Mouse (Mus musculus): ENCODE measurements around the gene Nsun2.
"Not testable (repeated sequence)": the region's sequence is repeated elsewhere in the genome, so short reads cannot be mapped to it uniquely, and the experiment has no call there.

The Nsun2 gene

GRCm38 (mm10) chr13:69555045-69555444 lies 21.5 kb downstream of the Nsun2 start:
- DNase-seq = no peak

DNA sequence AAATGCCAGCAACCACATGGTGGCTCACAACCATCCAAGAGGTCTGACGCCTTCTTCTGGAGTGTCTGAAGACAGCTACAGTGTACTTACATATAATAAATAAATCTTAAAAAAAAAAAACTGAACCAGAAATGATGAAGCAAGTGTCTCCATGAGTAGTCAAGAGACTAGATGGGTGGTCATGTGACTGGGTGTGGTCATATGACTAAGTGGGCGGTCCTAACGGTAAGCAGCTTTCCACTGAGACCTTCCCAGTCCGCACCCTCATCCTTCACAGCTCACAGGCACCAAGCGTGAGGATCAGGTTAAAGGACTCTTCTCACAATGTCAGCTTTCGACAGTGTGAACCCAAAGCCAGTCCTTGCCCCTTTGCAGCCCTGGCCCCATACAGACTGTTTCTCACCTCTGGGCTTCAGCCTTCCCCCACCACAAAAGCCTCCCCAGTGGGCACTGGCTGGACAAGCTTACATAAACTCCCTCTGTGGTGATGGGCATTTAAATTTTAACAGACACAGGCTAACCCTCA lies 22.5 kb downstream of the Nsun2 start:
- no peak for DNase-seq

DNA sequence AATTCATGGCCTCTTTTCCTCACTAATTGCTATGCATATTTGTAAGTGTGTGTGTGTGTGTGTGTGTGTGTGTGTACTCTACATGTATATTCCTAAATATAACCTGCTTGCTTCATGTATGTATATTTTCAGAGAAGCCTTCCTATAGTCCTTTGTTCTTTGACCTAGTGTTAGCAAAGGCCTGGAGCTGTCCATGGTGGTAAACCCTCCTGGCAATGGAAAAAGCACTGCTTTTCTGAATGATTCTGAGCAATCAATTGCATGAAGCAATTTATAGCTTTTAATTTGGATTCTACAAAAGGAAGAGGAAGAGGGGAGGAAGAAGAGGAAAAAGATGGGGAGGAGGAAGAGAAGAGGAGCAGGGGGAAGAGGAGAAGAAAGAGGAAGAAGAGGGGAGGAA lies 23.2 kb downstream of the Nsun2 start:
- DNase-seq = no peak

DNA sequence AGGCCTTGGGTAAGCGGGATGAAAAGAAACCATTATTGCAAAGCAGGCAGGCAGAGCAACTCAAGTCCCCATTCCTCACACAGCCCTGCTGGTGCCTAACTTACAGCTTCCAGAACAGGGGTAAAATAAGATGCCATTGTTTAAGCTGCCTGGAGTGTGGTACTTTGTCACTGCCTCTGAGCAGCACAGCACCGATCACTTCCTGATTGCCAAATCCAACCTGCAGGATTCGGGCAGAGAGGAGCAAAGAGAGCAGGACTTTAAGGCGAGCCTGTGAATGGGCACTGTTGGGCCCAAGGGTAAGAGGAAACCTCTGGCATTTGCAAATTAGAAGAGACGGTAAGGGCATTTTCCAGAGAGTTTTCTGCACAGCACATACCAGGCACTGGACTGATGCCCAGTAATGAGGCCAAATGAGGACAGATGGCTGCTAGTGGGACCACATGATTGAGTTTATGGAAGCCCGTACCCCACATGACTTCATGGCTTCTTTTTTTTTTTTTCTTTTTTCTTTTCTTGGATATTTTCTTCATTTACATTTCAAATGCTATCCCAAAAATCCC lies 24.6 kb downstream of the Nsun2 start:
- no peak for DNase-seq

DNA sequence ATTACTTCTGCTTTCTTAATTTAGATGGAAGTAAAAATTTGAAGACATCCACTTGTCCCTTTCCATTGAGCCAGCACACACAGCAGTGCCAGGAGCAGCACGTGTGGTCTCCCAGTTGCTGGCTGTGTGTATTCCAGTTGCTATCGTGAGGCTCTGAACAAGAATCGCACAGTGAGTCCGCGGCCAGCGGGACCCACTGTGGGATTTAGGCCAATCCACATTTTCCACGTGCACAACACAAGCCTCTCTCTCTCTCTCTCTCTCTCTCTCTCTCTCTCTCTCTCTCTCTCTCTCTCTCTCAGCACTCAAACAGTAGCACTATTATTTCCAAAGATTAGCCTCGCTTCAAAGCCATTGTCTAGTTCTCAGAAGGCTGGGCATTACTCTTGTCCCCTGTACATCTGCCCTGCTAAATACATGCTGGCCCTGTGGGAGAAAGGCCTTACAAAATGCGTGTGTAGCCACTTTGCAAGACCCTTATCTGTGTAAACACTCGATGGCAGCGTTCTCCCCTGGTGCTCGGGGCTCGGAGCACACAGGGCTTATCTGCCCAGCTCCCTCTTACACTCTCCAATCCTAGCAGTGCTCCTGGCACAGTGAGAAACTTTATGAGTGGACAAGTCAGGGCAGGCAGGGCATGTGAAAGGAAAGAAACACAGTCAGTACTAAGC lies 25.9 kb downstream of the Nsun2 start:
- DNase-seq = no peak

GRCm38 (mm10) chr13:69562004-69562403 lies 28.5 kb downstream of the Nsun2 start:
- no peak for DNase-seq

DNA sequence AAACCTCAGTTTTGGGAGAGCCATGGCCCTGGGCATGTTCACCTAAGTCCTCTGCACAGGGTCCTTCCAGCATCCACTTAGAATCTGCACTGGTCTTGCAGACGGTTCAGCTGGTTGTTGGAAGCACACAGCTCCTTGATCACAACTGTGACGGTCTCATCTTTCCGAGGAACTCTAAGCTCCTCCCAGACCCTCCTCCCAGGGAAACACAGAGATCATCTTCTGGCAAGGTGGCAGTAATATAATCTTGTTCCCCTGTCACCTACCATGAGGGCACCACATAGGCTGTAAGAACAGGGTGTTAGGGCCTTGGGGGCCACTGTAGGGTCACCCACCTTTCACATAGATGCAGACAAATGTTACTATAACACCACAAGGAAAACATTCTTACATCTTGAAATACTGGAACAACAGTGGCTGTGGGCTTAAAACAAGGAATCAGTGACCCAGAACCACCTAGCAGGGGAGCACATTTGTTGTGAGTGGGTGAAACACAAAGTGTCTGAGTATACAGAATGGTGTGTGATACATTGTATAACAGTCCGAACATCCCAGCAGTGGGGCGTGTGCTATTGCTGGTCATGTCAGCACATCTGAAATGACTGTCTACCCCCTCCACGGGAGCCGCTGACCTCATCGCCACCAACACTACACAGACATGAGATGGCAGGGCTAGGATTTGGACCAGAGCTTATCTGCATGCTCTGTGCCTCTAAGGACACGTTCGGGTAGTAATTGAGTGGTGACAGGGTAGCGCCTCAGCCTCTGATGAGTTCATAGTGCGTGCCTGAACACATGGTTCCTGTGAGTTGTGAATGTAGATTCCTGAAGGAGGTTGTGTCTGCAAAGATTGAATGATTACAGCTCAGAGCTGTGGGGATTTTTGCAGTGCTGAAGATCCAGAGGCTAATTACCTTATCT lies 29.4 kb downstream of the Nsun2 start:
- no peak for DNase-seq

GRCm38 (mm10) chr13:69563905-69564304 lies 30.4 kb downstream of the Nsun2 start:
- DNase-seq = no peak

DNA sequence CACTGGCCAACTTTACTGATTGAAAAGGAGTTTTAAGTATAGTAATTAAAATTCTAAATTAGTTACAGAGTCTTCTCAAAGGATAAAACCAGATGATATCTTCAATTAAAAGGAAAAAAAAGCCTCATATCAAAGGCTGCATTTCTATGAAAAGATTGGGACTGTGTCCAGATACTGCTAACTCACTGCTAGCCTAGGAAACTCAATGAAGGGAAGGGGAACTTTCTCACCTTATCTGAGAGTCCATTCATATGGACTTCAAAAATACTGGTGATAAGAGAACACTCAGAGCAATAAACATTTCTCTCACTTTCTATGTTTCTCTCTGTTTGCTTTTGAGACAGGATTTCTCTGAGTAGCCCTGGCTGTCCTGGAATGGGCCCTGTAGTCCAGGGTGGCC lies 31.0 kb downstream of the Nsun2 start:
- no peak for DNase-seq

GRCm38 (mm10) chr13:69565401-69565800 lies 31.9 kb downstream of the Nsun2 start:
- not testable (repeated sequence) for DNase-seq

- DNase-seq = no peak
Observed at GRCm38 (mm10) chr13:69569201-69569600, 35.7 kb downstream of the Nsun2 start.

DNA sequence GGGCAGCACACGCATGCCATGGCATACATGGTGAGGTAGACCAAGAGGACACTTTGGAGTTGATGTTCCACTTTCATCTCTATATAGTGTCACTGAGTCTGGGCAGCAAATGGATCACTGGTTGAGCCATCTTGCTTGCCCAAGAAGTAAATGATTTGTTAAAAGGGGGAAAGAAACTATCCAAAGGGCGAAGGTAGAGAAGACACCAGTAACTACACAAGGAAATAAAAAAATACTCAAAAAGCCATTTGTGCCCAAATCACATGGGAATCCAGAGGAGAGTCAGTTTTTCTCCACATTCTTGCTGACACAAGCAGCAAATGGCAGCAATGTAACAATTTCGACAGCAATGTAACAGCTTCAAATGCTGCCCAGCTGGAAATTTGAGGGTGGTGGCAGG lies 39.0 kb downstream of the Nsun2 start:
- no peak for DNase-seq

DNA sequence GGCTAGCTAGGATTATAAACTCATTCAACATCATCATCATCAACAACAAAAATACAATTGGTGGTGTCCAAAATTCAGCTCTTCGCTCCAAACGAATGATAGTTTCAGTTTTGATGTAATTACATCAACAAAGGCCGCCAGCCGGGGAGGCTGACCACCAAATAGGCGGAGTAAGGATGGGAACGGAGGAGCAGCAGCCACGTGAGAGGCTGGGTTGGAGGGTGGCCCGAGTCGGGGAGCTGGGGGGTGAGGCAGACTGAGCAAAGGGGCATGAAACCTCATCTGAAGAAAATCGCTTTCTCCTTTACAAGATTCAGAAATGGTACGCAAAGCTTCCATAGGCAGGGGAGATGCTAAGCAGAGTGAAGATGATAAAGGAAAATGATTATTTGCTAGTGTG lies 43.1 kb downstream of the Nsun2 start:
- DNase-seq = no peak

DNA sequence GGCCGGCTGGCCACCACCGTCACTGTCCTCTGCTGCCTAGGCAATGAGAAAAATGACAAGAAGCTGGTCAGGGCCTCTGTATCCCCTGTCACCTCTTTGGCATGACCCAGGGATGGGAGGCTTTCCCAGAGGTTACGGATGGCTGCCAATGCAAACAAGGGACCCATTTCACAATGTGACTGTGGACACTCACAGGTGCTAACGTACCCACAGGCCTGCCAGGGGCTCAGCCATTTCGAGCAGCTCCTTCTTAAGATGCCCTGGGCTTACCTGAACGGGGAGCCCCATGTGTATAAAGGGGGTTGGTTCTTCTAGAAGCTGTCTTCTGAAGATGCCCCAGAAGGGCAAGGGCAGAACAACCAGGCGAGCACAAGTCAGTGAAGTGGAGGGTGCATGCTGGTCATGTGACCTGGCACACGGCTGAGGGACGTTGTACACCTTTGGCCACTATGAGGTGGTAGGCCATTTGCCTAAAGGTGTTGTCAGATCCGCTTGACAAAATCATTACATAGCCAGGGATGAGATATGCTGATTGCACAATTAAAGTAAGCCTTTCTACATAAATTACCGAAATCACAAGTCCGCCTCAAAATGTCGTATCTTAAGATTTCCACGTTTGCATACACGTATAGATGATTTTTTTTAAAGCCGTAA lies 43.8 kb downstream of the Nsun2 start:
- no peak for DNase-seq

DNA sequence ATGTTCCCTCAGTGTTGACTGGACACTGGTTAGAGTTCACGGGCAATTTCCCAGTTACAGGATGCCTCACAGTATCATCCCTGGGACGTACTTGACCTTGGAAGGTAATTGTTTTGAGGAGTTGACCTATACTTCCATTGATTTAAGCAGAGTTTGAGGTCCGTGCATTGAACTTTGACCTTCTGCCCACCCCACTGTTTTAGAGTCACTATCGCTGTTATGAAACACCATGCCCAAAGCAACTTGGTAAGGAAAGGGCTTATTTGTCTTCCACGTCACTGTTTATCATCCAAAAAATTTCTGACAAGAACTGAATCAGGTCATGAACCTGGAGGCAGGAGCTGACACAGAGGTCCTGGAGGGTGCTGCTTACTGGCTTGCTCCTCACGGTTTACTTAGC lies 48.9 kb downstream of the Nsun2 start:
- no peak for DNase-seq

- no peak for DNase-seq
Observed at GRCm38 (mm10) chr13:69583591-69583990, 50.0 kb downstream of the Nsun2 start.

GRCm38 (mm10) chr13:69585828-69586227 lies 52.3 kb downstream of the Nsun2 start:
- no peak for DNase-seq

DNA sequence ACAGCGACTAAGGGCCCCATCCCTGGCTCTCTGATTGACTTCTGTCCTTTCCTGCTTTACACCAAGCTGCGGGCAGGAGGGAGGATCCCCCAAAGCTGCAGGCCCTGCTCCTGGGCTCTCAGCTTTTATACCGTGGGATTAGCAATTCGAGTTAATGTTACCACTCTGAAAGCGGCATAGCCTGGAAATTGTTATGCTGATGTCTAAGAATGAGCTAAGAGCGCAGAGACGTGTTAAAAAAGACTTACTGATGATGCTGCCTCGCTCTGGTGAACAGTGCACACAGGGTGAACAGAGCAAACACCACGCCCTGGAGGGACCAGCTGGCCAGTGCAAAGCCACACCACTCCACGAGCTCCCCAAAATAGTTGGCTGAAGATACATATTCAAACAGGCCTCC lies 52.8 kb downstream of the Nsun2 start:
- DNase-seq = no peak

DNA sequence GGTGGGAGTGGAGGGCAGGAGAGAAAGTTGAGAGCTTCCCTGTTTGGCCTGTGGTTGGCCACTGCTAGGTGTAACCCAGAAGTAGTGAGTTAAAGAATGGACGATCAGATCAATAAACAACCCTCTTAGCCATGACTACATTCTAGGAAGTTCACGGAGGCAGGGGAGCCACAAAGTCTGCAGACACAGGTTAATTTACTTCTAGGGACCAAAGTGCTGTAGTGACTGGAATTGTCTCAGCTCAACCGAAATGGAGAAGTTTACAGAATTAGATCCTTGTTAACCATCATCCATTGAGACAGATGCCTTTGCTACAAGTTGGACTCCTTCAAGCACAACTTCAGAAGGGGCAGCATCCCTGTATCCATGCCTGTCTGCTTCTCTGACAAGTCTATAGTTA lies 54.3 kb downstream of the Nsun2 start:
- no peak for DNase-seq

- no peak for DNase-seq
Observed at GRCm38 (mm10) chr13:69588263-69588662, 54.7 kb downstream of the Nsun2 start.

GRCm38 (mm10) chr13:69591338-69591737 lies 57.8 kb downstream of the Nsun2 start:
- DNase-seq = no peak

- DNase-seq = no peak
Observed at GRCm38 (mm10) chr13:69592226-69592625, 58.7 kb downstream of the Nsun2 start.

DNA sequence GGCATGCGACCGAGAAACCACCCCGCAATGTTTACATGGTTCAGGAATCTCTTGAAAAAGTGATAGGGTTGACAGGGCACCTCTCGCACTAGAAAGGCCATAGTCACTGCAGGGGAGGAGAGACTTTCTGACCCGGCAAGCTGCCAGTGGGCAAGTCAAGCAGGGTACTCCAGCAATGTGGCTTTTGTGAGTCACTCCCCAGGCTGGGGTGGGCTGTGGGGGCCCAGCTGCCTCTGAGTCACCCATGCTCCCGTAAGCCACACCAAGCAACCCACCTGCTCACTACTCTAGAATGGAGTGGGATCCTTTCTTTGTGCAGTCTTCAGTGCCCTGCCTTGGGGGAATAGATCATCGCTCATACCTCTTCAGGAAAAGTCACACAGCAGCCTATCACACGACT lies 59.9 kb downstream of the Nsun2 start:
- DNase-seq = no peak
